Mouse (Mus musculus) cortical plate, adult 2 months (tissue): Measurements from ENCODE around the gene Nudt4. TPM values are rescaled to one million over a fixed set of nuclear protein-coding genes. Genes with fewer than 3 reads are reported as not detected.
A peak's percentile ranks its signal among the peaks of the same experiment; 100 is the strongest.
"Not testable (repeated sequence)": the region's sequence is repeated elsewhere in the genome, so short reads cannot be mapped to it uniquely, and the experiment has no call there.

Experiments
- H3K27ac ChIP-seq: fragments of 200-500 bp; 2 replicates; pipeline ENCODE4 v1.5.1; 2012; ENCODE audit warnings: low read length, control low read depth, inconsistent platforms; ENCODE audit not compliant: insufficient read depth
- H3K4me1 ChIP-seq: fragments of 200-500 bp; 2 replicates; pipeline ENCODE4 v1.6.1; 2011; ENCODE audit warnings: low read length; ENCODE audit not compliant: control insufficient read depth, insufficient read depth
- H3K4me3 ChIP-seq: fragments of 200-500 bp; 2 replicates; pipeline ENCODE4 v1.5.1; 2011; ENCODE audit warnings: mild to moderate bottlenecking, low read length, control low read depth; ENCODE audit not compliant: insufficient read depth
- CTCF ChIP-seq: fragments of 200-500 bp; IDR thresholded peaks from 2 replicates; pipeline ENCODE4 v1.5.1; 2011; ENCODE audit warnings: mild to moderate bottlenecking, control low read depth, low read length; ENCODE audit not compliant: insufficient read depth; ENCODE audit errors: extremely low read depth
- POLR2A ChIP-seq: fragments of 200-500 bp; IDR thresholded peaks from 2 replicates; pipeline ENCODE4 v1.6.1; 2011; ENCODE audit warnings: mild to moderate bottlenecking, low read length, control low read depth; ENCODE audit not compliant: insufficient read depth; ENCODE audit errors: extremely low read depth
- polyA plus RNA-seq: library from polyadenylated mRNA; depleted of rRNA; stranded (reverse); fragments of >200 nt; gene quantifications from 2 replicates; pipeline ENCODE4 v1.2.3, GENCODE M21; 2012

Gene Nudt4
- polyA plus RNA-seq, 1 experiment: 116 TPM

GRCm38 (mm10) chr10:95557337-95557828 lies 6.6 kb downstream of the Nudt4 start:
- TF ChIP-seq POLR2A (no peak), CTCF (peak; percentile 46; the same call in 1 of the 2 replicates)
- Histone ChIP-seq H3K4me1 (peaks cover 3% of the 10 kb centered on the region; the same call in 1 of the 2 replicates), H3K27ac (no peak overlapping the region), H3K4me3 (no peak overlapping the region)

DNA sequence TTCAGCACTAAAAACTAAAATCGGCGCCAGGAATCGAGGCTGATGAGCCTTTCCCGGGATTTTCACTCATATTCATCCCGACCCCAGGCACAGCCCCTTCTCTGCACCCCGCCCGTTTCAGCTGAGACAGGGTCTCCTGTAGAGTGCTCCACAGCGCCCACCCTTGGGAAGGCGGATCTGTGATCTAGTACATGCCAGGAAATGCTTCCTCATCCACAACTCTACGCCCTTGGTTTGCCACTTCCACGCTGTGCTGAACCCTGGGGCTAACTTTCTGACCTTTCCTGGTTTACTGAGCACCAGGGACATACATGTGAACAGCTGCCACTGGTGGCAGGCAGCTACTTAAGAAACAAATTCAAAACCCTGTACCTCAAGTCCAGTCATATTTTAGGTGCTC lies 8.1 kb downstream of the Nudt4 start:
- TF ChIP-seq POLR2A (no peak), CTCF (no peak)
- Histone ChIP-seq H3K4me1 (peaks cover 3% of the 10 kb centered on the region; the same call in 1 of the 2 replicates), H3K4me3 (no peak overlapping the region), H3K27ac (no peak overlapping the region)

DNA sequence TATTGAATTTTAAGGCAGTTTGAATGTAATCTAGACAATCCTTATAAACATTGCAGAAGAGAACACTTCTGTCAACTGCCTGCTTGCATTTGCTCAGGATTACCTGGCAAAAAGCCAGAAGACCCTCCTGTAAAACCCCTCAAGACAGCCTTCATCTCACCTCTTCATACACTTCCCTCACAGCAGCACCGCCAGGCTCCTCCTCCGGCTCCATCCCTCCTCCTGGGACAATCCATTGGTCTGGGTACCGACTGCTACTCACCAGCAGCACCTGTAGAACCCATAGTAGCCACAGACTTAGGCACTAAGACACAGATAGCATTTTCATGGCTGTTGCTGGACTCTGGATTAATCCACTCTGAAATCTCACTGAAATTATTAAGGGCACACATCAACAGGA lies 11.6 kb downstream of the Nudt4 start:
- no peak overlapping the region for H3K27ac ChIP-seq

DNA sequence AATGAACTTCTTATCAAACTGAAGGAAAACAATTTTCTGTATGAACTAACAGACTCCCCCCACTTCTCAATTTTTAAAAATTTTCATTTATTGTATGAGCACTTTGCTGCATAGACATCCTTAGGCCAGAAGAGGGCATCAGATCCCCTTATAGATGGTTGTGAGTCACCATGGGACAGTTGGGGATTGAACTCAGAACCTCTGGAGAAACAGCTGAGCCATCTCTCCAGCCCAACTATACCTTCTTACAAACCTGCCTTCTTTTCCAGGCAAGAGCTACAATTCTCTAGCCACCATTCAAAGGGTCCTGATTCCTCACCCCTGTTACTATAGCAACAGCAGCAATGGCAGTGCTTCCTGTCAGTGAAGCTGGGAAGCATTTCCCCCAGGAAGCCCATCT lies 12.2 kb downstream of the Nudt4 start:
- Histone ChIP-seq H3K4me3 (no peak overlapping the region), H3K4me1 (no peaks in the 10 kb centered on the region; the same call in 1 of the 2 replicates), H3K27ac (no peak overlapping the region)
- no peak for TF ChIP-seq POLR2A
- TF ChIP-seq CTCF: peak; percentile 19; the same call in 1 of the 2 replicates

More for the DNA sequence above, 11.6 kb downstream of the Nudt4 start:
- Histone ChIP-seq H3K4me3 (no peak overlapping the region), H3K4me1 (no peaks in the 10 kb centered on the region; the same call in 1 of the 2 replicates)
- TF ChIP-seq POLR2A (no peak), CTCF (no peak)

- TF ChIP-seq CTCF (peak; percentile 16; the same call in 1 of the 2 replicates), POLR2A (no peak)
- H3K27ac ChIP-seq: no peak overlapping the region
- H3K4me3 ChIP-seq: no peak overlapping the region
- H3K4me1 ChIP-seq: no peaks in the 10 kb centered on the region; the same call in 1 of the 2 replicates
These were observed 13.4 kb downstream of the Nudt4 start for GRCm38 (mm10) chr10:95550506-95550905.

DNA sequence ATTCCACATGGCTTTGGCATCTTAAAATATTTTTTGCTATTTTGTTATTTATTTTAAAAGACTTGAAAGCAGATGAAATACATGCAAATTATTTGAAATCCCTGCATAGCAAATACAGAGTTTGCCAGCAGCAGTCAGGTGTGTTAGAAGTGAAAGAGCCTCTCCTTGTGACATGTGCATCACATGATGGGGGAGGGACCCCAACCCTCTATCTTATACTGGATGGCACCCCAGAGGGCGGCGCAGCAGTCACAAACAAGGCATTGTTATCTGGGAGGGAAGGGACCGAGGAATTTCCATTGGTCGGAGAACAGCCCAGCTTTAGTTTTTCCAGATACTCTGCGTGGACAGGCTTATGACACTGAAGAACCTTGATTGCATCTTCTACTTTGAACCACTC lies 14.9 kb downstream of the Nudt4 start:
- not testable (repeated sequence) for H3K4me3 ChIP-seq, H3K4me1 ChIP-seq, H3K27ac ChIP-seq

GRCm38 (mm10) chr10:95548154-95548826 lies 15.7 kb downstream of the Nudt4 start:
- peaks cover 10% of the 10 kb centered on the region for H3K4me1 ChIP-seq
- TF ChIP-seq POLR2A (no peak), CTCF (no peak)
- no peak overlapping the region for H3K4me3 ChIP-seq
- H3K27ac ChIP-seq: no peak overlapping the region

DNA sequence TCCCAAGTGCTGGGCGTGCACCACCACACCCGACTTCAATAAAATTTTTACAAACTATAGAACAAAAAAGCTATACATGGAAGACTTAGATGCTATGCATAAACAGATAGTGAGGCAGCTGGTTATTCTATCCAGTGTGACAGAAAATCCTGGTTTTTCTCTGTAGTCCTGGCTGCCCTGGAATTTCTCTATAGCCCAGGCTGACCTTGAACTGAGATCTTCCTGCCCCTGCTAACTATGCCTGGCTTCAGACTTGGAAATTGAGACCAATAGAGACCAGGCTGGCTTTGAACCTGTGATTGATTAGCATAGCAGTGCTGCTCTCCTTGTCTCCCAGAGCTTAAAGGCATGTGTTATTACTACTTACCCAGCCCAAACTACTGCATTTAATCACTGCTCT lies 17.8 kb downstream of the Nudt4 start:
- TF ChIP-seq POLR2A (no peak), CTCF (no peak)
- Histone ChIP-seq H3K4me3 (no peak overlapping the region), H3K27ac (no peak overlapping the region), H3K4me1 (peaks cover 10% of the 10 kb centered on the region)

DNA sequence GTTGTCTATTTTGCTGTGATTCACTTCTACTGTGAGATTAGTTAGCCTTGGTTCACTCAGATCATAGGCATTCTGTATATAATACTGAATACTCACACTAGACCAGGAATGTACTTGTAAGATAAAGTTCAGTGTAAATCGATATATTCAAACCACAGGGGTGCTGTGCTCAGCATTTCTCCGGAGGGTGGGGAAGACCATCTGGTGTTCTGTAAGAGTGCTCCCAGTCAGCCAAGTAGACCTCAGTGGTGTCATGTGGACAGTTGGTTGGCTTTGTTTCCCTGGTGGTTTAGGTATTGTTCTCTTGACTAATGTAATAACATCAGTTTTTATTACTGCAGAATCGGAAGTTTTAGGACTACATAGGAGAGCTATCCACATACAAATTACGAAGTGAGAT lies 18.9 kb downstream of the Nudt4 start:
- Histone ChIP-seq H3K27ac (no peak overlapping the region), H3K4me1 (peaks cover 10% of the 10 kb centered on the region), H3K4me3 (no peak overlapping the region)
- TF ChIP-seq CTCF: no peak
- TF ChIP-seq POLR2A: no peak

DNA sequence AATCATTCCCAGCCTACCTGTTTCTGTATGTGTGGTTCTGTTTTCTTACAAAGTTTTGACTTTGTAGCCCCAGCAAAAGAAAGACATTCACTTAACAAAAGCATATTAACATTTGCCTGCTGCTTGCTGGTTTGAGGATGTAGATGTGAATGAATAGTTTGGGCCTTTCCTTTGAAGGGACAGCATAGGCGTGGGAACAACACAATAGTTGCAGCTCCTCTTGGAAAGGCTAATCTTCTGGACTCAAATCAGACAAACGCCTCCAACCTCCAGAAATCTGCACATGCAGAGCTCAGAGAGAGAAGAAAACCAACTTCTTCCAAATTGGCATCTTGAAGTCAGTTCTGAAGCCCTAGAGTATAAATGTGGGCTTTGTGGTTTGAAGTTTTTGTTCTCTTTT lies 19.3 kb downstream of the Nudt4 start:
- Histone ChIP-seq H3K27ac (no peak overlapping the region), H3K4me1 (peaks cover 10% of the 10 kb centered on the region), H3K4me3 (no peak overlapping the region)
- TF ChIP-seq CTCF (no peak), POLR2A (no peak)
